Mouse (Mus musculus) ES-E14 (cell line): ENCODE data around the gene Zfp503. TPM values are rescaled to one million over a fixed set of nuclear protein-coding genes. Genes with fewer than 3 reads are reported as not detected.

Experiments used
- DNase-seq: peaks from one replicate; pipeline ENCODE4 v3.0.0-alpha.2; 2013; ENCODE audit warnings: low read depth, low spot score
- H3K27ac ChIP-seq: 2 replicates; pipeline ENCODE4 v1.5.1; 2012; ENCODE audit warnings: low read depth, mild to moderate bottlenecking, low read length, moderate library complexity, mixed read lengths; ENCODE audit not compliant: poor library complexity, insufficient read depth, severe bottlenecking
- H3K36me3 ChIP-seq: 2 replicates; pipeline ENCODE4 v1.6.1; 2012; ENCODE audit warnings: mild to moderate bottlenecking, low read length, moderate library complexity, mixed read lengths; ENCODE audit not compliant: control insufficient read depth, poor library complexity, insufficient read depth, severe bottlenecking
- H3K4me1 ChIP-seq, 2 experiments: fragments of 150-350 bp in 1 of 2; sonication (generic) in 1 of 2; 2 replicates each; pipeline ENCODE4 v1.6.1; 2012; ENCODE audit warnings: low read length in 2 of 2, mild to moderate bottlenecking in 1 of 2, mixed read lengths in 1 of 2; ENCODE audit not compliant: control insufficient read depth in 2 of 2, insufficient read depth in 2 of 2, poor library complexity in 1 of 2
- H3K4me3 ChIP-seq, 2 experiments: fragments of 150-350 bp in 1 of 2; sonication (generic) in 1 of 2; 2 replicates each; pipeline ENCODE4 v1.5.1; 2012; ENCODE audit warnings: low read length in 2 of 2, low read depth in 1 of 2, mild to moderate bottlenecking in 1 of 2, mixed read lengths in 1 of 2; ENCODE audit not compliant: insufficient read depth in 1 of 2, poor library complexity in 1 of 2, severe bottlenecking in 1 of 2
- H3K9ac ChIP-seq: 2 replicates; pipeline ENCODE4 v1.6.1; 2012; ENCODE audit warnings: low read depth, mild to moderate bottlenecking, low read length, mixed read lengths; ENCODE audit not compliant: poor library complexity, insufficient read depth, severe bottlenecking
- H3K9me3 ChIP-seq: fragments of 150-350 bp; sonication (generic); 2 replicates; pipeline ENCODE4 v1.6.1; 2012; ENCODE audit warnings: low read depth, mild to moderate bottlenecking, low read length; ENCODE audit not compliant: control insufficient read depth, insufficient read depth
- CHD2 ChIP-seq: IDR thresholded peaks from 2 replicates; pipeline ENCODE4 v1.6.1; 2014; ENCODE audit warnings: mild to moderate bottlenecking, low read depth, low read length, inconsistent platforms
- HCFC1 ChIP-seq: IDR thresholded peaks from 2 replicates; pipeline ENCODE4 v1.6.1; 2012; ENCODE audit warnings: low read length, inconsistent platforms, borderline replicate concordance; ENCODE audit not compliant: insufficient read depth
- MAFK ChIP-seq: IDR thresholded peaks from 2 replicates; pipeline ENCODE4 v1.6.1; 2014; ENCODE audit warnings: mild to moderate bottlenecking, low read depth, low read length, inconsistent platforms; ENCODE audit not compliant: insufficient read depth
- ZC3H11A ChIP-seq: IDR thresholded peaks from 2 replicates; pipeline ENCODE4 v1.6.1; 2012; ENCODE audit warnings: low read depth, mild to moderate bottlenecking, inconsistent platforms, low read length, borderline replicate concordance
- ZNF384 ChIP-seq: IDR thresholded peaks from 2 replicates; pipeline ENCODE4 v1.6.1; 2012; ENCODE audit warnings: low read depth, low read length, inconsistent platforms
- in situ Hi-C, 2 experiments: fragments of 600-800 bp; cut with MboI; formaldehyde crosslinking; loops; one replicate each; pipeline ENCODE4 v1.15.1; 2025; ENCODE audit warnings: low sequenced_read_pairs in 2 of 2, inconsistent platforms in 1 of 2; ENCODE audit not compliant: unreplicated experiment in 2 of 2
- total RNA-seq: library from RNA; depleted of rRNA; stranded (reverse); fragments of 300-350 nt; gene quantifications from 2 replicates; pipeline ENCODE4 v1.2.3, GENCODE M21; 2012

Zfp503 gene
- total RNA-seq, 1 experiment, result 1.2 TPM

DNA sequence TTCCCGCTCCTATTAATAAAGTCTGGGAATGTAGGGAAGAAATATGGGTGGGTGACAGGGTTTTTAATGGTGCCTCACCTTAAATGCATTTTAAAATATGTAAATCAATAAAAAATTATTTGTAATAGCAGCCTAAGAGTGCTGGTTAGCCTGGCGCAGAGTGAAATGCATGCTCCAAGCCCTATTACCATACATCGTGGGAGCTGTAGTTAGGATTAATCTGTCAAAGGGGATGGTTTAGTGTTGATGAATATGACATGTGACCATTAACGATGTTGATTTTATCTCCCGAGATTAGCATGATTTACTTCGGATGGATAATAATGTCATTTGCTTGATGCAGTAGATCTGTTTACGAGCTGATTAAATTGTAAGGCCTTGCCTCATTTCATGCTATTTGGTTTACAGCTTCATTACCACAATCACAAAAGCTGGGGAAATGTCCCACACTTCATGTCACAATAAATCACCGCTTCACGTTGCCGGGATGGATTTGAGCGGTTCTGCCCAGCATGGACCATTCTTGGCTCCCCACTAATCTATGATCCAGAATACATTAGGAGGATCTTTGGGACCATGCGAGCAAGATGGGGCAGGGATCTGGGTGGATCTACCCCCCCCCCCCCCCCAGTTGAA is 21.9 kb downstream of the Zfp503 start:
- Histone ChIP-seq H3K4me1 (no peaks in the 10 kb centered on the region), H3K9me3 (no peaks in the 10 kb centered on the region), H3K4me3 (no peak overlapping the region), H3K36me3 (no peaks in the 10 kb centered on the region), H3K27ac (no peak overlapping the region), H3K9ac (no peak overlapping the region)
- in situ Hi-C loops, result loop anchor here in 1 of 2 experiments (25.0 kb wide), 1 partner anchor 1070 kb away; no protein-coding TSS in a partner anchor
- TF ChIP-seq HCFC1 (no peak), MAFK (no peak), ZC3H11A (no peak), ZNF384 (no peak), CHD2 (no peak)
- DNase-seq, result no peak

DNA sequence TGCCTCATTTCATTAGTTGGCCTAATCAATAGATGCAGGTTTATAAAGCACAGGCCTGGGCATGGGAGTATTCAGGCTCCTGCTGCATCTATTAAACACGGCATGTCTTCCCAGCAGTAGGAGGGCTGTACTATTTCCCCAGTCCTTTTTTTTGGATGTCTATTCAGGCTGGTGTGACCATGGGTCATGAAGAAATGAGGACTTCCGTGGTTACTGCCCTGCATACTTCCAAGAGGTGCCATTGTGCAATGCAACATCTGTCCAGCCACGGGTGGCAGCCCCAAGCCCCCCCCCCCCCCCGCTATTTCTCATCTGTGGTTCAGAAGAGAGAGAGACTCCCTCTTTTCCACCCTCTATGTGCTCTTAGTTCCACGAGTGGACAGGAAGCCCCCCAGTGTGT is 23.1 kb downstream of the Zfp503 start:
- in situ Hi-C loops, result loop anchor here in 1 of 2 experiments (25.0 kb wide), 1 partner anchor 1071 kb away; no protein-coding TSS in a partner anchor
- Histone ChIP-seq H3K4me1 (no peaks in the 10 kb centered on the region), H3K9ac (no peak overlapping the region), H3K27ac (no peak overlapping the region), H3K36me3 (no peaks in the 10 kb centered on the region), H3K4me3 (no peak overlapping the region), H3K9me3 (no peaks in the 10 kb centered on the region)
- TF ChIP-seq ZNF384 (no peak), CHD2 (no peak), HCFC1 (no peak), MAFK (no peak), ZC3H11A (no peak)
- DNase-seq, result no peak

DNA sequence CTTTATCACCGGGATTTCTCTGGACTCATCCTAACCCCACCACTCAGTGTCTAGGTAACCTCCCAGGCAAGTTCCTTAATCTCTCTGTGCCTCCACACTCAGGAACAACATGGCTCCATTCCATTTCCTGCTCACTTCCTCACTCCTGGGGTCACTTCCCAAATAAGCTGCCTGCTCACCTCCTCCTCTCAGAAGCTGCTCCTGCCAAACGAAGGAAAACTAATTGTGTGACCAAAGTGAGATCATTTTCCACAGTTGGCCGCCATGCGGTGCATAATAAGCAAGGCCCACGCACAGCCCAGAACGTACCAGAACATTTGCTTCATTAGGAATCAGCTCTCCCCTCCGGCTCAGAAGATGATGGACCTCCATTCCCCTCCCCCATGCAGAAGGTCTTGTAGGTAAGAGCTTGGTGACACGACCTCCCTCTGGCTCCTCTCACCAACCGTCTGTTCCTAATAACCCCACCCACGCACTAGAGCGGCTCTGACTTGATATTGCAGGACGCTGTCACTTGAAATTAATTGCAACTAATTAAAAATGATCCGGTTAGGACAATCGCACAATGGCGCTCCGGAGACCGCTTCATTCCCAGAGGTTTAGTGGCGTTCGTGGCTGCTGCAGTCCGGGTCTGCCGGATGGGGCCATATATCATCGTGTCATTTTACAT is 26.9 kb downstream of the Zfp503 start:
- no peak overlapping the region for H3K27ac ChIP-seq
- no peaks in the 10 kb centered on the region for H3K4me1 ChIP-seq
- in situ Hi-C loops, result loop anchor here in 1 of 2 experiments (25.0 kb wide), 1 partner anchor 1075 kb away; no protein-coding TSS in a partner anchor
- H3K36me3 ChIP-seq, result no peaks in the 10 kb centered on the region
- no peaks in the 10 kb centered on the region for H3K9me3 ChIP-seq
- no peak for DNase-seq
- no peak overlapping the region for H3K4me3 ChIP-seq
- TF ChIP-seq ZNF384, result no peak
- TF ChIP-seq CHD2, result no peak
- TF ChIP-seq MAFK, result no peak
- no peak overlapping the region for H3K9ac ChIP-seq

DNA sequence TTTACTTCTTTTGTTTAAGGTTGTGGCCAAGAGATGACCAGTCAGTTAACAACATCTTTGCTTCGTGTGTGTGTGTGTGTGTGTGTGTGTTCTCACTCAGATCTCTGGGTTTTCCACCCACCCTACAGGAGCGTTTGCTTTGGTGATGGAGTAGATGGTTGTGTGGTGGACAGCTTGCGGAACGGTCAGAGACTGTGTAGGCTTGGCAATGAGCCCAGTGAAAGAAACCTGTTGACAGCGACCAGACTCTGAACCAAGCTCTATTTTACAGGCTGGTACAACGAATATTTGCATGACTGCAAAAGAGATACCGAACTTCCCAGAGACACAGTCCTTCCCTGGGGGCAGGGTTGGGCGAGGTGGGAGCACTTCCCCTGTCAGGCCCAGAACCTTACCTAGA is 30.2 kb downstream of the Zfp503 start:
- DNase-seq, result no peak
- in situ Hi-C loops, result loop anchor here in 1 of 2 experiments (25.0 kb wide), 1 partner anchor 1078 kb away; no protein-coding TSS in a partner anchor
- H3K4me1 ChIP-seq, result no peaks in the 10 kb centered on the region
- no peak overlapping the region for H3K4me3 ChIP-seq
- H3K36me3 ChIP-seq, result no peaks in the 10 kb centered on the region
- no peak overlapping the region for H3K9ac ChIP-seq
- H3K9me3 ChIP-seq, result no peaks in the 10 kb centered on the region
- H3K27ac ChIP-seq, result no peak overlapping the region
- no peak for TF ChIP-seq MAFK
- no peak for TF ChIP-seq HCFC1
- TF ChIP-seq CHD2, result no peak
- TF ChIP-seq ZC3H11A, result no peak
- TF ChIP-seq ZNF384, result no peak
